Mouse (Mus musculus) c-Kit-positive CD71-positive TER-119-positive erythroid progenitor cells, embryonic 14.5 days (primary cell): Measurements from ENCODE around the gene Shisal2b.
"Not testable (repeated sequence)": the region's sequence is repeated elsewhere in the genome, so short reads cannot be mapped to it uniquely, and the experiment has no call there.

Experiments
- DNase-seq: peaks from one replicate; pipeline ENCODE4 v3.0.0-alpha.2; 2013; ENCODE audit warnings: low spot score

Shisal2b gene

GRCm38 (mm10) chr13:104863127-104863979 lies at the start of gene Shisal2b:
TSS of gene Shisal2b (minus strand) at chr13:104863893.
- DNase-seq, result no peak

- not testable (repeated sequence) for DNase-seq
Measured at GRCm38 (mm10) chr13:104911626-104912025, 47.9 kb upstream of the Shisal2b start.

- not testable (repeated sequence) for DNase-seq
Measured at GRCm38 (mm10) chr13:104911006-104911405, 47.3 kb upstream of the Shisal2b start.

GRCm38 (mm10) chr13:104908691-104909090 lies 45.0 kb upstream of the Shisal2b start:
- DNase-seq, result no peak

- no peak for DNase-seq
Measured at GRCm38 (mm10) chr13:104894771-104895170, 31.1 kb upstream of the Shisal2b start.

- no peak for DNase-seq
Measured at GRCm38 (mm10) chr13:104892337-104892736, 28.6 kb upstream of the Shisal2b start.

- DNase-seq, result no peak
Measured at GRCm38 (mm10) chr13:104886308-104887032, 22.8 kb upstream of the Shisal2b start.

GRCm38 (mm10) chr13:104883566-104884249 lies 20.0 kb upstream of the Shisal2b start:
- DNase-seq, result no peak

- no peak for DNase-seq
Measured at GRCm38 (mm10) chr13:104878508-104878907, 14.8 kb upstream of the Shisal2b start.

- no peak for DNase-seq
Measured at GRCm38 (mm10) chr13:104869907-104870306, 6.2 kb upstream of the Shisal2b start.

- DNase-seq, result no peak
Measured at GRCm38 (mm10) chr13:104866726-104867125, 3.0 kb upstream of the Shisal2b start.

- no peak for DNase-seq
Measured at GRCm38 (mm10) chr13:104853645-104854044, 10.0 kb downstream of the Shisal2b start.

GRCm38 (mm10) chr13:104843295-104844089 lies 20.2 kb downstream of the Shisal2b start:
- DNase-seq, result no peak

GRCm38 (mm10) chr13:104841937-104842336 lies 21.8 kb downstream of the Shisal2b start:
- no peak for DNase-seq

GRCm38 (mm10) chr13:104837628-104838027 lies 26.1 kb downstream of the Shisal2b start:
- DNase-seq, result no peak

- DNase-seq, result no peak
Measured at GRCm38 (mm10) chr13:104832811-104833210, 30.9 kb downstream of the Shisal2b start.

- DNase-seq, result peak; percentile 22
Measured at GRCm38 (mm10) chr13:104825470-104825869, 38.2 kb downstream of the Shisal2b start.

- DNase-seq, result no peak
Measured at GRCm38 (mm10) chr13:104822411-104822838, 41.3 kb downstream of the Shisal2b start.

GRCm38 (mm10) chr13:104821908-104822307 lies 41.8 kb downstream of the Shisal2b start:
- no peak for DNase-seq

- DNase-seq, result no peak
Measured at GRCm38 (mm10) chr13:104821192-104821591, 42.5 kb downstream of the Shisal2b start.

GRCm38 (mm10) chr13:104817696-104818095 lies 46.0 kb downstream of the Shisal2b start:
- DNase-seq, result no peak
